Mouse (Mus musculus): ENCODE data around the gene Vps33b.
"Not testable (repeated sequence)": the region's sequence is repeated elsewhere in the genome, so short reads cannot be mapped to it uniquely, and the experiment has no call there.

Gene Vps33b

DNA sequence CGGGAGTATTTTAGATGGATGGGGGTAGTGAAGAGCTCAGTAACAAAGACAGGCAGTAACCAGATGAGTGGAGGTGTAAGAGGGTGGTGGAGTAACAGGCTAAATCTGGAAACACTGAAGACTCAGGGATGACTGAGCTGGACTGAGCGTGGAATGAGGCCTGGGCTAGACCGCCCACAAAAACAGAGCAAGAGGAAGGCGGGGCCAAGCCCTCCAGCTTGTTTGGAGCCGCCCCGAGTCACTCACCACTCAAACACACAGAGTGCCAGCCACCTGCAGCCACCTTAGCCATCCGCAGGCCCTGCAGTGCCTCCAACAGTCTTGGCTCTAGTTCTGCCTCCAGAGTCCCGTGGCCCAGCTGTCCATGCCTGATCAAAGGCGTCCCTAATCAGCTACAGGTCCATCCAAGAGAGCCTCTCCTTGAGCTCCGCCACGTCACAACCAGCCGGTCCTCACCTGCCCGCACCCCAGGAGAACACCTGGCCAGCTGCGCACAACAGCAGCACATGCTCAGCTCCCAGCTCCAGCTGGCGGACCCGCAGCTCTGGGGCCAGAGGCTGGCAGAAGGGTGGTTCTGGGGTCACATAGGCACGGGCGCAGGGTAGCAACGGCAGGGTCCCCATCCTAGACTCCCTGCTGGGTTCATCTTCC is 50.5 kb downstream of the Vps33b start:
- peak; percentile 48 for DNase-seq

DNA sequence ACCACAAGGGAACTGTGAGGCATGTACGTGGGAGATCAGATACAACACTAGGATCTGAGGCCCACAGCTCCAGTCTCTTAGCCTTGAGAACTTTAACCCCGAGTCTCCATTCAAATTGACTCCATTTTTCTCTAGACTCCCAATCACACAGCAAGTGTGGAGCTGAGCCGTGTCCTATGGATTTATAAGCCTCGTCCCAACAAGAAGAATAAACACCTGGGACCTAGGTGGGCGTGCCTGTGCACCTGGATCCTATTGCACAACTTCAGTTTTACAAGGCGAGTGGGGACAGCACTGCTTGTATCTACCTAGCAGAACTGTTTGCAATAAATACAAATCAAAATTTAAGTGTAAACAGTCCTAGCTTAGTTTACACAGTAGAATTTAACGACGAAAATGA is 53.9 kb downstream of the Vps33b start:
- DNase-seq, result peak; percentile 27

DNA sequence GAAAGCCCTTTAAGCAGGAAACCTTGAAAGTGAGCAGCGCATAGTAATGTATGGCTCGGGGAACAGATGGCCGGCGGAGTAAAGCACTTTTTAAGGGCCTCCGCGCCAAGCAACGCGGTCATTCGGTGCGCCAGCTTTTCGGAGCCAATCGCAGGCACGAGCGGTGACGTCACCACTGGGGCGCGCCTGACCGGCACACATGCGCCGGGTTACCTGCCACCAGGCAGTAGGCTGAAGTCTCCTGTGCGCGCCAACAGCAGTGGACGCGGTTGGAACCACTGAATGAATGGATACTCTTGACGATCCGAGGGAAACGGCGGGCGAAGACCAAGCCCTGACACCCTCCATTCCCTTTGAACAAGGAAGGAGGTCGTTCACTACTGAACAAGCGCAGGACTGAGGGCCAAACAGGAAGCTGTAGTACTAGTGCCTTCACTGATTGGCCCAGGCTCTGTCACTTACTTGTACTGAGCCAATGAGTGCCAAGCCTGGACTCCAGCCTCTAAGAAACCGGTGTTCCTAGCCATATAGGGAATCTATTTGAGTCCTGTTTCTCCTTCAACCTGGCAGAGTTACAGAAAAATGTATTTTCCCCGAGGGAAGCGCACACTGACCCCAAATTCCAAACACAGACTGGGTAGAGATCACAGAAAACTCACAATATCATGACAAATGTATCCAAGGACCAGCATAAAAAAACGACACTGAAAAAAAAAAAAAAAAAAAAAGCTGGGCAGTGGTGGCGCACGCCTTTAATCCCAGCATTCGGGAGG is 54.8 kb downstream of the Vps33b start, which contains the start of gene Rccd1:
Rccd1 (minus strand) TSS at position 412 of the 773 bp plus-strand sequence.
- peak; percentile 95 for DNase-seq

DNA sequence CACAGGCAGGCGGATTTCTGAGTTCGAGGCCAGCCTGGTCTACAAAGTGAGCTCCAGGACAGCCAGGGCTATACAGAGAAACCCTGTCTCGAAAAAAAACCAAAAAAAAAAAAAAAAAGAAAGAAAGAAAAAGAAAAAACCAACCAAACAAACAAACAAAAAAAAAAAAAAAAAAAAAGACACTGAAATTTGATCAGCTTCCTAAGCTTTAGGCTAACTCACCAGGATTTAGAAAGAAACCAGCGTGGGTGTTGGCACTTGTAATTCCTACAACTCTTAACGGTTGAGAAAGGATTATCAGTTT is 55.3 kb downstream of the Vps33b start:
- DNase-seq, result not testable (repeated sequence)

DNA sequence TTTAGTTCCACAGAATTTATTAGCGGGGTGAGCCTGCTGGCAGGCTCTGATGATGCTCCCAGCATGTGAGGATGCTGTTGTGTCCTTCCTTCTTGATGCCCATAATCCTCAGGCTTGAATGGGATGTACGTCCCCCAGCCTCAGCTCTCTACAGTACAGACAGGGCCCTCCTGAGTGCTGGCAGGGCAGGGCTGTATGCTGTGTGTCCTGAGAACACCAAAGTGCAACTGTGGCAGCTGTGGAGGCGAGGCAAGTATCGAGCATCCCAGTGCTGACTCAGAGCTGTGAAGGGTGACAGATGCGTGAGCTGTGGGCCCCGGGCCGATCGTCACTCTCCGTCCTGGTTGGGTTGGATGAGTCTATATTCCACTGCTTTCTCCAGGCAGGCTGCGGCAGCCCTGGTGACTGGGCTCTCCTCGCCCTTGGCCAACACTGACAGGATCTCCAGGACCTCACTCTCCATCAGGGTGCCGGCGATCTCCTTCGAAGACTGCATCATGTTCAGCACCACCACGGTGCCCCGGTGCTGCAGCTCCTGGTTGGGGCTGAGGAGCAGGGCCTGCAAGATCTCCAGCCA is 55.9 kb downstream of the Vps33b start:
- DNase-seq, result peak; percentile 58

DNA sequence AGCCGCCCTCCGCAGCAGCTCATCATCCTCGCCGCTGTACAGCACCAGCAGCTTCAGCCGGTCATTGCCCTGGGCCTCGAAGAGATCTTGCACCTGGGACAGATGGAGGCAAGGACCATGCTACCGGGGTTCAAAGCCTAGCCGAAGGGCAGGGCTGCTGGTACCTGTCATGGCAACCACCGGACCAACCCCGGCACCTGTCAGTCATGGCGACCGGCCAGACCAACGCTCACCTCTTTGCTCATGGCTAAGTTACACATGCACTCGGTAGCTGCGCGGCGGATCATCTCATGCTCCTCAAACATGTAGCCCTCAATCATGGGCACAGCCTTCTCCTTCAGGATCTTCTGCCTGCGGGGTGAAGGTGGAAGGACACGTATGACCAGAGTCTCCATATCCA is 56.6 kb downstream of the Vps33b start:
- peak; percentile 58 for DNase-seq

DNA sequence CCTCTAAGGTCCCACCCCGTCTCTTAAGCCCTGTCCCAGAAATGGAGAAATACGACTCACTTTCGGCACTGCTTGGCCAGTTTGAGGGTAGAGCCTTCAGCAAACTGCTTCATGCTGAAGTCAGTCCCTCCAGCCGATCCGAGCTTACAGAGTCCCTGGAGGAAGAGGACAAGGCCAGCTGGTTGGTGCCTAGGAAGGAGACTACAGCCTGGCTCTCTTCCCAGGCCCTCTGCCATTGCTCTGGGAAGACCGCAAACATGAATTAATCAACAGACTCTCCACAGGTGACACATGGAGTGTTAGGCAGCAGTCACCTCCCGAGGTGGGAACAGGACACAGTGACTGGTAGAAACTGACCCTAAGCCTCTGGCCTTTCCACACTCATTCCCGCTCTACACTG is 60.8 kb downstream of the Vps33b start:
- peak; percentile 70 for DNase-seq

DNA sequence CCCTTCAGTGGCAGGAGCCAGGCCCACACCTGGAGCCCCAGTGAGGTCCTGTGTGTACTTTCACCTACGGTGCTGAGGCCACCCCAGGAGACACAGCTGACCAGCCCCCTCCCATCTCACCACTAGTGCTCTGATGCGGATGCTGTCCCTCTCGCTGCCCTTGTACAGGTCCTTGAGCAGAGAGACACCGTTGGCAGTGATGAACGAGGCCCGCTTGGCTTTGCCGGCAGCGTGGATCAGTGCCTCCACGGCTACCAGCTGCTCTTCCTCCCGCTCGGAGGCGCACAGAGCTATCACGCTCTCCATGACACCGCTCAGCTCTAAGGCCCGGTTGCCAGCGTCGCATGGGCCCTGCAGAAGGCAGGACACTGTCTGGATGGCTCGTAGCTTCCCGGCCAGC is 62.0 kb downstream of the Vps33b start:
- no peak for DNase-seq

DNA sequence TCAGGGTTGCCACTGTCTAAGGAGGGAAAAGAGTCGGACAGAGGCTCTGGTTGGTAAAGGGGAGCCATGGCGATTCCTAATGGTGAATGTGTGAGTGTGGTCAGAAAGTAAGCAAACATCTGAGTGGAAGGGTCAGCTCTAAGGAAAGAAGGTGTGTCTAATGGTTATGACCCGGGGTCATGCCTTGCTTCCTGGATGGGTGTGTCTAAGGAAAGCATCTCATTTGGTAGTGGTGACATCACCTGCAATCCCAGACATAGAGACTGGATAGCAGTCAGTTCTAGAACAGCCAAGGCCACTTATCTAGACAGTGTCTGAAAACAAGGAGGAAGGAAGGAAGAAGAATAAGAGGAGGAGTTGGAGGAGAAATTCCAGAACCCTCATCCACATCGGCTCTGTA is 65.4 kb downstream of the Vps33b start:
- DNase-seq, result no peak

DNA sequence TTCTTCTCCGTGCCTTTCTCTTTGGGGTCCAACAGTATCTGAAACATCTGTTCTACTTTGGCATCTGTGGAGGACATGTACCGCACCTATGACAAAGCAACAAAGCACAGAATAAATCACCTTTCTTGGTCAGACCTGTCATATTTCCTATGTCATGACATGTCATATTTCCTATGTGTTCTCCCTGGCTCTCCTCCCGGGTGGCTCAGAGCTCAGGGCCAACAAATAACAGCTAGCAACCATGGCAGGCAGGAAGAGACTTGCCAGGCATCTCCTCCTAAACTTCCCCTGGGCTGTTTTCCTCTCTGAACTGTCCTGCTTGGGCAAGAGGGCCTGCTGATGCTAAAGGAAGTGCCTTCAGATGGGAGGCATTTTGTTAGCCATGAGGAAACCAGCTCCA is 67.5 kb downstream of the Vps33b start:
- no peak for DNase-seq

DNA sequence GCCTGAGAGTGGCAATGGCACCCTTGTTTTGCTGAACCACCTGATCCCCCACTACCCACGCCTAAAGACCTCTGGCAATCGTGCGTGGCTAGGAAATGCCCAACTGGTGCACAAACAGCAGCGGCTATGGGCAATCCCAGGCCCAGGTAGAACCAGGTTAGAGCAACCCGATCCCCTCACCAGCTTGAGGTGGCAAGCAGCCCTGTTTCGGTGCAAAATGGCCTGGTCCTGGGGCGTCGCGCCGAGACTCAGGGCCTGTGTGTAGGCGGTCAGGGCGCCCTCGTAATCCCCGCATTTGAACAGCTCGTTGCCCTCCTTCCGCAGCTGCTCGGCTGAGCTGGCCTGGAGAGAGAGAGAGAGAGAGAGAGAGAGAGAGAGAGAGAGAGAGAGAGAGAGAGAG is 69.9 kb downstream of the Vps33b start:
- peak; percentile 65 for DNase-seq

DNA sequence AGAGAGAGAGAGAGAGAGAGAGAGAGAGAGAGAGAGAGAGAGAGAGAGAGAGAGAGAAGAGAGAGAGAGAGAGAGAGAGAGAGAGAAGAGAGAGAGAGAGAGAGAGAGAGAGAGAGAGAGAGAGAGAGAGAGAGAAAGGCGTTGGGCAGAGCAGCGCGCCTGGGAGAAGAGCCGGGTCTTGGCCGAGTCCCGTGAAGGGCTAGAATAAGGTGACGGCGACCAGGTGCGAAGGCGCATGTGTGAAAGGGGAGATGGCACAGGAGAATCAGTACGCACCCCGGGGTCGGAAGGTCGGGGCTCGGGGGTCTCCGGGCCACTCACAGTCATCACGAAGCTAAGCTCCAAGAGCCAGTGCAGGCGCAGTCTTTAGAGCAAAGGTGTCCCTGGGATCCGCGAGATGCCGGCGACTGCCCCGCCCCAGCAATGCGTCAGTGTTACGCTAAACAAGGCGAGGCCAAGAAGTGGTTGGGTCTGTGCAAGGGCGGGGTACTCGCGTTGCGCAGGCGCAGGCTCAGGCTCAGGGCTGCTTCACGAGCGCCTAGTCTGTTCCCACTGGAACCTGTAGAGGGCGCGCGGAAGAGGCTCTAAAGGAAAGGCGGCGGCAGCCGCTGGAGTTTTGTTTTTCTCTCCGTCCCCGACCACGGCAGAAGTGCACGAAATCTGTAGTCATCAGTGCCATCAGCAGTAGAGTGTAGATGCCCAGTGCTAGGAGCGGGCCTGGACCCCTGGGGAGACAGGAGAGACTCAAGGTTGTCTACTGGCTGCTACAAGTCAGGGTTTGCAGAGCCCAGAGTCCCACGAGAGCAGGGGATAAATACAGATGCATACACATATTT is 70.6 kb downstream of the Vps33b start:
- DNase-seq, result peak; percentile 98

DNA sequence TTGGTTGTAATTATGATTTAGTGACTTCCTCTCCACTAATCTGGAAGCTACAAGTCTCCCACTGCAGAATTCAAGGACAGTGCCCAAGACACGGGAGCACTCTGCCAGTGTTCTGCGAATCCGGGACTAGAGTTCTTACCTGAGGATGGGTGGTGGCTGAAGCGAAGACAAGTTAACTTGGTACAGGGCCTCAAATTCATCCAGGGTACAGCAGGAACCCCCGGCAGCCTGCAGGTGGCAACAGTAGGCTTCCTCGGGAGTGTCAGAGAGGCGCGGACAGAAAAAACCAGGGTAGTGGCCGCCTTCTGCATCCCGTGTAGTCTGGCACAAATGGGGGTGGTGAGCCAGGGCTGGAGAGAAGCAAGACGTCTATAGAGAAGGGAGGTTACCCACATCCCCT is 71.3 kb downstream of the Vps33b start, which contains the start of gene Unc45a:
Unc45a (minus strand) TSS at position 213 of the 400 bp plus-strand sequence.
- DNase-seq, result peak; percentile 78

Measured in cerebellum, adult 11-12 months (tissue).